Mouse (Mus musculus) brain, embryonic 14.5 days (tissue): ENCODE results near the gene Exoc4. TPM values are rescaled to one million over a fixed set of nuclear protein-coding genes. Genes with fewer than 3 reads are reported as not detected.

Source experiments
- DNase-seq: peaks from one replicate; pipeline ENCODE4 v3.0.0-alpha.2; 2011; ENCODE audit warnings: low read depth
- CTCF ChIP-seq: fragments of 200-500 bp; IDR thresholded peaks from 2 replicates; pipeline ENCODE4 v1.5.1; 2012; ENCODE audit warnings: inconsistent platforms, mild to moderate bottlenecking, moderate library complexity, borderline replicate concordance; ENCODE audit not compliant: insufficient read depth, insufficient read length; ENCODE audit errors: extremely low read depth
- POLR2A ChIP-seq: fragments of 200-500 bp; IDR thresholded peaks from 2 replicates; pipeline ENCODE4 v1.6.1; 2012; ENCODE audit warnings: mild to moderate bottlenecking, inconsistent platforms, borderline replicate concordance; ENCODE audit not compliant: poor library complexity, insufficient read depth, insufficient read length, severe bottlenecking; ENCODE audit errors: extremely low read depth
- polyA plus RNA-seq: library from polyadenylated mRNA; depleted of rRNA; stranded (reverse); fragments of >200 nt; gene quantifications from 2 replicates; pipeline ENCODE4 v1.2.3, GENCODE M21; 2012

Gene Exoc4
- polyA plus RNA-seq, 1 experiment, result 31.5 TPM

DNA sequence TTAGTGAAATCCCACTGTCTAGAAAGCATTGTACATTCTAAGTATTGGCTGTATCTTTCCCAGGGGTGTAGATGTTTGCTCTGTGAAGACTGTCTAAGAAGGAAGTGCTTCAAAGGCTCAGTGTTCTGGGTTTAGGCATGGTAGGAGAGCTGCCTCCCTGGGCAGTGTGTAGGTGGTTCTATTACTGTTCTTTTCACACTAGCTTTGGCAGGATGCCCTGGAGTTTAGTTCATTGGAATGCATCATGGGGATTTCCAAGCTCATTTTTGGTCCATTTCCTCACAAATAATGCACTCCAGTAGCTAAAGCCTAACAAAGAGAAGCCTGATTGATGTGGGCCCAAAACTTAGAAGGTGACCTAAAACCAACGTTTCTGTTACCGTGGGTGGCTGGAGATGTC, 555.9 kb downstream of the Exoc4 start:
- no peak for TF ChIP-seq POLR2A
- no peak for TF ChIP-seq CTCF
- peak; percentile 78 for DNase-seq

- no peak for TF ChIP-seq POLR2A
- TF ChIP-seq CTCF, result no peak
- DNase-seq, result no peak
Observed at GRCm38 (mm10) chr6:33806072-33806782, 557.3 kb downstream of the Exoc4 start.

DNA sequence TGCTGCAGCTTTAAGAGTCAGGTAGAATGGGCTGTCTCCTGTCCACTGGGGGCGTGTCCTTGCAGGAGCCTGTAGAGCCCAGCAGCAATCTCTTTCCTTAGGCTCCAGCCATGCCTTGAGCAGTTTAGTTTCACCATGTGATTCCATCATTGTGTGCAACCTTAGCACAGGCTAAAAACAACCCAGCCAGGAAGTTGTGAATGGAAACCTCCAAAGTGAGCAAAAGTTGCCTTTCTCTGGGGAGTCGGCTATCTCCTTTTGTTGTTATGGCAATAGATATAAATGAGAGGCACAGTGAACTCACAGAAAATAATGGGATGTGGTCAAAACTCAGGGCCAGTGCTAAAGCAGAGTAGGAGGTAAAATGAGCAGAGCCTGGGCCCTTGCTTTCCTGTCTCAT, 565.5 kb downstream of the Exoc4 start:
- TF ChIP-seq CTCF (no peak), POLR2A (no peak)
- no peak for DNase-seq

- no peak for TF ChIP-seq CTCF
- TF ChIP-seq POLR2A, result no peak
Observed at GRCm38 (mm10) chr6:33823171-33823570, 574.3 kb downstream of the Exoc4 start.

DNA sequence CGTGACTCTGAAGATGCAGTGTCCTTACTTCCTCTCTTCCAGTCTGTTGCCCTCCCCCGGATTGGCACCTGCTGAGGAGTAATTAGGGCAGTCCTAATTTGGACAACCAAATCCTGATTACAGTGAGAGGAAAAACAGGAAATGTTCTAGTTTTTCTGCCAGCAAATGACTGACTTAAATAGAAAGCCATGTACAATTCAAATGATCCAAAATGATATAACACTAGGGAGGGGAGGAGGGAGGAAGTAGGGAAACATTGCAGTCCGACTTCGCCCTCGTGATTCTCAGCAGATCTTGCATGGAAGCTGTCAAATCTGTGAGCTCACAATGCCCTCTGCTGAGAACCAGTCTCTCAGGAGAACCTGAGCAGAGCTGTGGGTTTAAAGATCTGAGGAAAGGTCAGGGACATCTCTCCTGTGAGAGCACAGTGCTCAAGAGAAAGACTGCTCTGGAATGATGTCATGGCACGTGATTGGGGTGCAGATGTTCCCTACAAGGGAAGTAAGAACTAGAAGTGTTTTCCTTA, 575.0 kb downstream of the Exoc4 start:
- DNase-seq, result peak; percentile 48
- TF ChIP-seq CTCF, result no peak
- no peak for TF ChIP-seq POLR2A

More at GRCm38 (mm10) chr6:33823171-33823570, 574.3 kb downstream of the Exoc4 start:
- DNase-seq, result no peak

DNA sequence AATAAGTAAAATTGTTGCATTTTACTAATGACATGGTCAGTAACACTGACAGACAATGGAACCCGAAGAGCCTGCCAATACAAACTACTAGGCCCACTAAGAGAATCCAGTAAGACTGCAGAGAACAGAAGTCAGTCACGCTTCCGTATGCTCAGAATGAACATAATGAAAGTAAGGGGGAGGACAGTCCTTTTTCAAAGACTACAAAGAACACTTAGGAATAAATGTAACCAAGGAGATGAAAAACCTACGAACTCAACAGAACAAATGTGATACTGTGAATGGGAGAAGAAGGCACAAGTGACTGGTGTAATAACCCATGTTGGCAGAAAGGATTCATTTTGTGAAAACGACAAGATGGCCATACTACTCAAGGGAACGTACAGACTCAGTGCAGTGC, 579.6 kb downstream of the Exoc4 start:
- DNase-seq, result peak; percentile 47
- no peak for TF ChIP-seq CTCF
- TF ChIP-seq POLR2A, result no peak

- DNase-seq, result no peak
- TF ChIP-seq POLR2A (no peak), CTCF (no peak)
Observed at GRCm38 (mm10) chr6:33829261-33829660, 580.4 kb downstream of the Exoc4 start.

- TF ChIP-seq POLR2A (no peak), CTCF (no peak)
- DNase-seq, result no peak
Observed at GRCm38 (mm10) chr6:33831276-33831675, 582.4 kb downstream of the Exoc4 start.

- peak; percentile 71 for DNase-seq
- TF ChIP-seq CTCF (no peak), POLR2A (no peak)
Observed at GRCm38 (mm10) chr6:33832978-33833377, 584.1 kb downstream of the Exoc4 start.

DNA sequence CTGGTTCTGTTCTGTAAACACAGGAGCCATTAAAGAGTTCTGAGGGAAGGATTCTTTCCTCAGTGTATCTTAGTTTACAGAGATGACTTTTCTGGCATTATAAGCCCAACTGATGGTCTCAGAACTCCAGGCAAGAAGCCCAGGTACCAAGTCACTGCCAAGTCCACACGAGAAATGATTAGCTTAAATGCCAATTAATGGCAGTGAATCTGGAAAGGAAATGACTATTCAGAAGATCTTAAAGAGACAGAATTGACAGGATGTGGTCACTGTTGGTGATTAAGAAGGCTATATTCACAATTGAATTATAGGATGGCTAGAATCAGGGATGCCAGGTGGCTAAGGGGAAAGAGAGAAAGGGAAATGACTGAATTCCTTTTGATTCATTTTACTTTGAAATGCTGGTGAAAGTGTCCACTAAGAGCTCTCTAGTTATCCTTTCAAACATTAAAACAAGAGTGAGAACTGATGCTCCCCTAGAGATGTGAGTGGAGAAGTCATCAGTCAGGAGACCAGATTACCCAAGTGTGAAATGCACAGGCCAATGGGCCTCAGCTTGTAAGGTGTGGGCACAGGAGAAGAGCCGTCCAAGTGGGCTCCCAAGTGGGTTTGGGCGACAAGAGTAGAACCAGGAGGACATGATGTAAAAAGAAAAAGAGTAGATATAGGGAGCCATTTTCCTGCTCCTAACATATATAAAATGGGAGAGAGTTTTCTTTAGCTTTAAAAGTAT, 587.3 kb downstream of the Exoc4 start:
- DNase-seq, result peak; percentile 67
- TF ChIP-seq CTCF (no peak), POLR2A (no peak)

DNA sequence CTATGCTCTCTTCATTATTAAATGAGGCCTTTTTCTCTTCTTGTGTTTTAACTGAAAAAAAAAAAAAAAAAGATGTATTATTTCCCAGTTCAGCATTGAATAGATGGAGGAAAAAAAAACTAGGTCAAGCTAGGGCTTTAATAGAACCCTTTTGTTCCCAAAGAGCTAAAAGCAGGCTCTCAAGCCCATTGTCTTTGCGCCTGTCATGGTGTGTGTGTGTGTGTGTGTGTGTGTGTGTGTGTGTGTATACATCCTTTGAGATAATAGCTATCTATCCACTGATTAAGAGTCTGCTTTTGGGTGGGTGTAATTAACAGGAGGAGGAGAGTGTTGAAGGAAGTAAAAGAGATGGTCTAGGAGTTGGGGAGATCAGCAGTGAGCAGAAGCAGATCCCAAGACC, 594.0 kb downstream of the Exoc4 start:
- TF ChIP-seq CTCF (no peak), POLR2A (no peak)
- DNase-seq, result no peak

- peak; percentile 51 for DNase-seq
- TF ChIP-seq POLR2A, result no peak
- TF ChIP-seq CTCF, result no peak
Observed at GRCm38 (mm10) chr6:33859049-33859448, 610.2 kb downstream of the Exoc4 start.

DNA sequence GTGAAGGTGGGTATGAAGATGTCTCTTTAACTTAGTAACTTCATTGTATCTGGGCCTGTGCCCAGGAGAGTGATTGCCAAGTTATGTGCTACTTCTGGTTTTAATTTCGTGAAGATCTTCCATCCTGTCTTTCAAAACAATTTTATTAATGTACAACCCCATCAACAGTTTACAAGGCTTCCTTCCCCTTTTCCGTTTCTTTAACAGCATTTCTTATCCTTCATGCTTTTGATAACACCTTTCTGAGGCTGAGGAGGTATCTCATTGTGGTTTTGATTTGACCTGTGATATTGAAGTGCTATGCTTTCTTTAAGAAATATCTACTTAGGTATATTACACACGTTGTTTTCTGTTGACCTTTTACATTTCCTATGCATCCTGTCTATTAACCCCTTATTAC, 616.9 kb downstream of the Exoc4 start:
- no peak for DNase-seq
- TF ChIP-seq POLR2A (no peak), CTCF (no peak)
